Mouse (Mus musculus) midbrain, embryonic 13.5 days (tissue): ENCODE measurements at regions not wholly inside any gene's neighbourhood (a gene's known extent, or its start where the extent isn't known, plus 50 kb on each side); places are given as distances from the start of the nearest gene placed in this dataset.

Experiments
- ATAC-seq: fragments of 200-750 bp; cut with Nextera tagmentation; 2 replicates; pipeline ENCODE4 v1.8.0; 2017; ENCODE audit warnings: mild to moderate bottlenecking, moderate TSS enrichment, moderate library complexity
- H3K27ac ChIP-seq: fragments of 300-500 bp; sonication (generic); 2 replicates; pipeline ENCODE4 v1.5.1; 2015; ENCODE audit warnings: inconsistent platforms, mild to moderate bottlenecking, moderate library complexity
- H3K27me3 ChIP-seq: fragments of 300-500 bp; sonication (generic); 2 replicates; pipeline ENCODE4 v1.6.1; 2015; ENCODE audit warnings: mild to moderate bottlenecking, inconsistent platforms
- H3K36me3 ChIP-seq: fragments of 300-500 bp; sonication (generic); 2 replicates; pipeline ENCODE4 v1.6.1; 2015; ENCODE audit warnings: mild to moderate bottlenecking, inconsistent platforms
- H3K4me1 ChIP-seq: fragments of 300-500 bp; sonication (generic); replicated peaks from 2 replicates; pipeline ENCODE4 v1.6.1; 2015; ENCODE audit warnings: inconsistent platforms
- H3K4me2 ChIP-seq: fragments of 300-500 bp; sonication (generic); replicated peaks from 2 replicates; pipeline ENCODE4 v1.6.1; 2015; ENCODE audit warnings: moderate library complexity, mild to moderate bottlenecking, inconsistent platforms
- H3K4me3 ChIP-seq: fragments of 300-500 bp; sonication (generic); replicated peaks from 2 replicates; pipeline ENCODE4 v1.5.1; 2015; ENCODE audit warnings: mild to moderate bottlenecking, inconsistent platforms
- H3K9ac ChIP-seq: fragments of 300-500 bp; sonication (generic); replicated peaks from 2 replicates; pipeline ENCODE4 v1.6.1; 2015; ENCODE audit warnings: mild to moderate bottlenecking, inconsistent platforms
- H3K9me3 ChIP-seq: fragments of 300-500 bp; sonication (generic); 2 replicates; pipeline ENCODE4 v1.6.1; 2016; ENCODE audit warnings: mild to moderate bottlenecking, inconsistent platforms
- WGBS: fragments of 180-500 bp; shearing (Covaris S2); methylation state at CpG from one replicate; pipeline ENCODE4 v1.1.7; 2015; 5-methylcytosine and 5-hydroxymethylcytosine counted together

GRCm38 (mm10) chr5:91892338-91892737, 70.5 kb downstream of the Rchy1 start:
- WGBS, result 94% methylated on average over 2 of the region's 2 CpGs
- Histone ChIP-seq H3K9ac (no peak overlapping the region), H3K4me2 (no peak overlapping the region), H3K4me1 (no peaks in the 10 kb centered on the region), H3K4me3 (no peak overlapping the region), H3K36me3 (no peaks in the 10 kb centered on the region), H3K27me3 (no peaks in the 10 kb centered on the region), H3K9me3 (no peaks in the 10 kb centered on the region), H3K27ac (no peak overlapping the region)
- 0 out of 2 replicates have a peak, but pooled peaks have one; percentile 45 for ATAC-seq

GRCm38 (mm10) chr5:91881771-91882170, 81.1 kb downstream of the Rchy1 start:
- no peak for ATAC-seq
- 58% methylated on average over 1 of the region's 1 CpGs for WGBS
- Histone ChIP-seq H3K9me3 (no peaks in the 10 kb centered on the region), H3K36me3 (no peaks in the 10 kb centered on the region), H3K27me3 (no peaks in the 10 kb centered on the region), H3K27ac (no peak overlapping the region), H3K4me1 (no peaks in the 10 kb centered on the region), H3K4me3 (no peak overlapping the region), H3K9ac (no peak overlapping the region), H3K4me2 (no peak overlapping the region)

- Histone ChIP-seq H3K27ac (no peak overlapping the region), H3K4me3 (no peak overlapping the region), H3K9me3 (no peaks in the 10 kb centered on the region), H3K36me3 (no peaks in the 10 kb centered on the region), H3K4me1 (peaks cover 10% of the 10 kb centered on the region; the same call in 1 of the 2 replicates), H3K9ac (no peak overlapping the region), H3K27me3 (no peaks in the 10 kb centered on the region), H3K4me2 (no peak overlapping the region)
- WGBS, result 90% methylated on average over 3 of the region's 3 CpGs
- ATAC-seq, result no peak
These were observed 82.6 kb downstream of the Rchy1 start for GRCm38 (mm10) chr5:91880231-91880630.

GRCm38 (mm10) chr5:91878627-91879026, 84.2 kb downstream of the Rchy1 start:
- H3K27ac ChIP-seq, result no peak overlapping the region
- WGBS, result 91% methylated on average over 11 of the region's 11 CpGs
- no peak for ATAC-seq
- no peaks in the 10 kb centered on the region for H3K36me3 ChIP-seq
- H3K9me3 ChIP-seq, result no peaks in the 10 kb centered on the region
- H3K4me1 ChIP-seq, result peaks cover 10% of the 10 kb centered on the region; the same call in 1 of the 2 replicates
- H3K4me3 ChIP-seq, result no peak overlapping the region
- no peak overlapping the region for H3K4me2 ChIP-seq
- H3K9ac ChIP-seq, result no peak overlapping the region
- no peaks in the 10 kb centered on the region for H3K27me3 ChIP-seq

GRCm38 (mm10) chr5:91876682-91877031, 86.2 kb downstream of the Rchy1 start:
- ATAC-seq, result no peak
- Histone ChIP-seq H3K27ac (no peak overlapping the region), H3K4me2 (no peak overlapping the region), H3K4me3 (no peak overlapping the region), H3K9me3 (no peaks in the 10 kb centered on the region), H3K36me3 (no peaks in the 10 kb centered on the region), H3K9ac (no peak overlapping the region), H3K27me3 (no peaks in the 10 kb centered on the region), H3K4me1 (peaks cover 10% of the 10 kb centered on the region; the same call in 1 of the 2 replicates)
- 86% methylated on average over 2 of the region's 2 CpGs for WGBS

GRCm38 (mm10) chr5:91875875-91876681, 86.8 kb downstream of the Rchy1 start:
- peak; percentile 78 for ATAC-seq
- WGBS, result 59% methylated on average over 10 of the region's 10 CpGs

GRCm38 (mm10) chr5:91872816-91873215, 90.1 kb downstream of the Rchy1 start:
- H3K9me3 ChIP-seq, result no peaks in the 10 kb centered on the region
- no peak overlapping the region for H3K27ac ChIP-seq
- H3K4me1 ChIP-seq, result peaks cover 10% of the 10 kb centered on the region; the same call in 1 of the 2 replicates
- H3K27me3 ChIP-seq, result no peaks in the 10 kb centered on the region
- ATAC-seq, result no peak
- H3K36me3 ChIP-seq, result no peaks in the 10 kb centered on the region
- H3K9ac ChIP-seq, result no peak overlapping the region
- H3K4me2 ChIP-seq, result no peak overlapping the region
- WGBS, result 88% methylated on average over 1 of the region's 1 CpGs
- H3K4me3 ChIP-seq, result no peak overlapping the region

More at GRCm38 (mm10) chr5:91875875-91876681, 86.8 kb downstream of the Rchy1 start:
- Histone ChIP-seq H3K27me3 (no peaks in the 10 kb centered on the region), H3K4me3 (no peak overlapping the region), H3K9ac (no peak overlapping the region), H3K4me2 (no peak overlapping the region), H3K4me1 (peaks cover 10% of the 10 kb centered on the region; the same call in 1 of the 2 replicates), H3K9me3 (no peaks in the 10 kb centered on the region), H3K27ac (no peak overlapping the region), H3K36me3 (no peaks in the 10 kb centered on the region)

DNA sequence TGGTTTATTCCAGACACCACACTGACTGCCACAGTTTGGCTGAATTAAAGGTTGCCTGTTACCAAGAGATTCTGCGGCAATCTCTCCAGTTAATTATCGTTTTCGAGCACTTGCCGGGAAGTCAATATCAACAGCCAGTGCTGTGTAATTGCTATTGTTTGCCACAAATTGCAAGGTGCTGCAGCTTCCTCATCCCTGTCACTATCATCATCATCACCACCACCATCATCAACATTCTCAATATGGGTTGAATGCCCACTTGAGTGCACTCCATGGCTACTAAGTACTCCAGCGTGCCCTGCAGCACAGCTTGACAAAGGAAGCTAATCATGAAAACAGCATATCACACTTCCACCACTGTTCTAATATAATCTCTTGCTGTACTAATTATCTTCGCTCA, 93.1 kb downstream of the Rchy1 start:
- Histone ChIP-seq H3K9ac (no peak overlapping the region), H3K4me2 (no peak overlapping the region), H3K4me3 (no peak overlapping the region), H3K36me3 (no peaks in the 10 kb centered on the region), H3K27ac (no peak overlapping the region), H3K9me3 (no peaks in the 10 kb centered on the region), H3K27me3 (no peaks in the 10 kb centered on the region), H3K4me1 (no peaks in the 10 kb centered on the region)
- ATAC-seq, result no peak
- WGBS, result 94% methylated on average over 6 of the region's 6 CpGs

- ATAC-seq, result no peak
- H3K4me2 ChIP-seq, result no peak overlapping the region
- H3K9me3 ChIP-seq, result no peaks in the 10 kb centered on the region
- H3K4me3 ChIP-seq, result no peak overlapping the region
- H3K4me1 ChIP-seq, result no peaks in the 10 kb centered on the region
- H3K27ac ChIP-seq, result no peak overlapping the region
- no peak overlapping the region for H3K9ac ChIP-seq
- no peaks in the 10 kb centered on the region for H3K27me3 ChIP-seq
- no peaks in the 10 kb centered on the region for H3K36me3 ChIP-seq
- 92% methylated on average over 3 of the region's 3 CpGs for WGBS
These were observed 96.7 kb downstream of the Rchy1 start for GRCm38 (mm10) chr5:91866184-91866583.

- no peak overlapping the region for H3K9ac ChIP-seq
- H3K36me3 ChIP-seq, result no peaks in the 10 kb centered on the region
- no peak for ATAC-seq
- H3K9me3 ChIP-seq, result no peaks in the 10 kb centered on the region
- 95% methylated on average over 3 of the region's 3 CpGs for WGBS
- no peak overlapping the region for H3K4me2 ChIP-seq
- no peak overlapping the region for H3K27ac ChIP-seq
- H3K4me3 ChIP-seq, result no peak overlapping the region
- H3K4me1 ChIP-seq, result no peaks in the 10 kb centered on the region
- no peaks in the 10 kb centered on the region for H3K27me3 ChIP-seq
These were observed 97.5 kb downstream of the Rchy1 start for GRCm38 (mm10) chr5:91865365-91865764.

DNA sequence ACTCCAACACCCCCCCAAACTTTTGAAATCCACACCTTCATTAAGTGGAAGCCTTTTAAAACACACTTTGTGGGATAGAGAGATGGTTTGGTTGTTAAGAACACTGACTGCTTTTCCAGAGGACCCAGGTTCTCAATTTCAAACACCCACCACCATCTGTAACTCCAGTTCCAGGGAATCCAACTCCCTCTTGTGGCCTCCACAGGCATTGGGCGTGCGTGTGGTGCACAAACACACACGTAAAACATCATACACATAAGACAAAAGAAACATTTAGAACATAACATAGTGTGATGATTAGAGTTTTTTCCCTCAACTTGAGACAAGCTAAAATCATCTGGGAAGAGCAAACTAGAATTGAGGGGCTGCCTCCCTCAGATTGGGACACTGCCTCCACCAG, 100.0 kb downstream of the Rchy1 start:
- Histone ChIP-seq H3K4me1 (no peaks in the 10 kb centered on the region), H3K4me2 (no peak overlapping the region), H3K36me3 (no peaks in the 10 kb centered on the region), H3K27me3 (no peaks in the 10 kb centered on the region), H3K9me3 (no peaks in the 10 kb centered on the region), H3K9ac (no peak overlapping the region), H3K27ac (no peak overlapping the region), H3K4me3 (no peak overlapping the region)
- ATAC-seq, result no peak
- WGBS, result 97% methylated on average over 3 of the region's 3 CpGs

DNA sequence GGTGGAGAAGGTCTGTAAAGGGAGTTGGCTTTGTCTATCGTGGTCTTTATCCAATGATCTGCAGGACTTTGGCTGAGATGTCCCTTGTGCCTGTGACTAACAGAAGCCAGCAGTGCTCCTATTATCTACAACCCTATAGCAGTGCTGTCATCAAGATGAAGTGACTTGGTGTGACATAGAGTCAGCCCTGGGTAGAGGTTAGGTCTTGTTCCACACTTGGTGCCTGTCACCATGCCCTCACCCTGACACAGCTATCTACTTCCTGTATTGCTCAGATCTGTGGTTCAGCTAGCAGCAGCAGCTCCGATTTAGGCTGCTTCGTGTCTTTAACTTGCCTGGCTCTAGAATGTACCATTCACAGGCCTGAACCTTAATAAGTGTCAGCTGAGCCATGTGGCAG, 100.6 kb downstream of the Rchy1 start:
- H3K27me3 ChIP-seq, result no peaks in the 10 kb centered on the region
- no peak overlapping the region for H3K4me2 ChIP-seq
- H3K4me1 ChIP-seq, result no peaks in the 10 kb centered on the region
- H3K9me3 ChIP-seq, result no peaks in the 10 kb centered on the region
- 92% methylated on average over 3 of the region's 3 CpGs for WGBS
- ATAC-seq, result no peak
- H3K9ac ChIP-seq, result no peak overlapping the region
- H3K27ac ChIP-seq, result no peak overlapping the region
- no peaks in the 10 kb centered on the region for H3K36me3 ChIP-seq
- no peak overlapping the region for H3K4me3 ChIP-seq
